Mouse (Mus musculus) left cerebral cortex, postnatal 10 days (tissue): ENCODE data around the gene Igsf21. TPM values are rescaled to one million over a fixed set of nuclear protein-coding genes. Genes with fewer than 3 reads are reported as not detected.

Experiments used
- DNase-seq, 2 experiments: peaks; one replicate each; pipeline ENCODE4 v3.0.0; 2021 to 2022; ENCODE audit warnings: low spot score in 2 of 2, mixed read lengths in 1 of 2; ENCODE audit errors: extremely low spot score in 1 of 2
- intact Hi-C: fragments of 180-260 bp; cut with DNase I; formaldehyde crosslinking; loops from one replicate; pipeline ENCODE4 v1.15.1; 2025
- total RNA-seq, 2 experiments: library from RNA; stranded (reverse); gene quantifications; 2 replicates each; pipeline ENCODE4 v1.2.3; 2021

Igsf21 gene
- total RNA-seq, 2 experiments from 2014 or later = 147 to 158 TPM

DNA sequence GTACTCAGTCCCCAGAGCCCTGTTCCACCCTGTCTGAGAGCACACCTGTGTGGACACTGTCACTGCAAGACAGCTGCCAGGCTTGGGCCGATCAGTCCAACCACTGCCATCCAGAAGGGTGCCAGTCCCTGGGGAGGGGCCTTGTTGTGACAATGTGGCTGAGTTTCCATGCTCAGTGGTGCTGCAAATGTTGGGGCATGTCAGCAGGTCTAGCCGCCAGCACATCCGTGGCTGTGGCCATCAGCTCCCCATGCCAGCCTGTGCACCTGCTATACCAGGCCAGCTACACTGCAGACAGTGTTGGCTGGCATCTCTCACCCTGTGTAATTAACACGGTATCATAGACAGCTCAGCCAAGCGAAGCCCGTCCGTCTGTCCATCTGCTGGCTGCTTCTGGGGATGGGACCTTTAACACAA is 129.3 kb downstream of the Igsf21 start:
- intact Hi-C loops = no loop called here
- no peak for DNase-seq

DNA sequence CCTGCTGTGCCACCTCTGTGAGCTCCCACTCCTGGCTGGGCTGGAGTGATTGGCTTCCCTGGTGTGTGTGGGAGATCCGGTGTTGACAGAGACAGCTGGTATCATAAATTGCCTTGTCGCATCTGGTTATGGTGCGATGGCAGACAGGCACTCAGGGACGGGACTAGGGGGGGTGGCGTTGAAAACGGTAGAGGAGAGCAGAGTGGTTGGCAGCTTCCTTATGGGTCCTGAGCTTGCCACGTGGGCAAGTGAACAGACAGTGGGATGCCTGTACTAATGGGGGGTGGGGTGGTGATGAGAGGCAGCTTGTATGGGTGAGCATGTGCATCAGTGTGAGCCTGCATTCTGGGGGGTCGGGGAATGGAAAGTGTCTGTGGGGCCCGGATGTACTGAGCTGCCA is 130.8 kb downstream of the Igsf21 start:
- peak in 1 of 2 experiments; percentile 53 for DNase-seq
- intact Hi-C loops = no loop called here

DNA sequence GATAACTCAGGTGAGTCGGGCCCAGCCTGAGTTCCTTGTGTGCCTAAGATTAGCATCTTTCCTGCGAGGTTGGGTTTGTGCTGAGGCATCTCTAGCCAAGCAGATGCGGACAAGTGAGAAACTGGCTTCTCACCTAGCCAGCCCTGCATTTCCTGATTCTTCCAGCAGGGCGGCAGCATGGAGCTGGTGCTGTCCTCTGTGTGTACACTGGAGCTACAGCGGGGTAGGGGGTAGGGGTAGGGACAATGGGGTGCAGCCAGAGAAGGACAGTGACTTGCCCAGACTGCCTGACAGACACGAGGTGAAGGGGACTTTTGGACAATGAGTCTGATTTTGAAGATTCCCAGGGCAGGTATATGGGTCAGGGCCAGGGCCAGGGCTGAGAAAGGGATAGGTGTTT is 131.5 kb downstream of the Igsf21 start:
- no peak for DNase-seq
- intact Hi-C loops = no loop called here

DNA sequence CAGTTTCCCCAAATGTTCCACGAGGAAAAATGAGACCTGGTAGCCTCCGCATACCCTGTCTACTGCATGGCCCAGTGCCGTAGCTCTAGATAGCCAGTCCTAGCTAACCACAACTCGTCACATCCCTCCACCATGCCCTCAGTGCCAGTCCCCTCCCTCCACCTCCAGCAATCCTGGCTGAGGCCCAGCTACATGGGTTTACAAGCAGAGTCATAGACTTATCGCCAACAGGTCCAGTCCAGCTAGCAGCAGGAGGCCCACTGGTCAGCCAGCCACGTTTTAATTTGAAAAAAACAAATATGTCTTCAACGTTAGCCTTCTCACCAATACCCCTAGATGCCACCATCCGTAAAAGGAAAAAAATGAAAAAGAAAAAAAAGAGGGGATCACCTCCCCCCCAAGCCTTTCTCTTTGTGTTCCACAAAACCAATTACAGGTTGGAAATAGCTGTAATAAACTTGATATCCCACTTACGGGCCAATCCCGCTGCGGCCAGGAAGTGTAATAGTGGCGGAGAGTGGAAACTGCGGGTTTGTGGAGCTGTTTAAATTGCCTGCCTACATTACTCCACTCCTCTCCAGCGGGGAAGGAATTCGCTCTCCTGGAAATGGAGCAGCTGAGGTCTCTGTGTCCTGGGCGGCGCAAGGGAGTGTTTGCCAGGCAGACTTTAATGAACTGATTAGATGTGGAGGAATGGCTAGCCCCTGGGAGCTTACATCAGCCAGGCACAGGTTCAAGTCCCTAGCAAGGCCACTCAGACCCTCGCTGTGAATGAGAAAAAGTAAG is 132.7 kb downstream of the Igsf21 start:
- DNase-seq = no peak
- intact Hi-C loops = no loop called here

DNA sequence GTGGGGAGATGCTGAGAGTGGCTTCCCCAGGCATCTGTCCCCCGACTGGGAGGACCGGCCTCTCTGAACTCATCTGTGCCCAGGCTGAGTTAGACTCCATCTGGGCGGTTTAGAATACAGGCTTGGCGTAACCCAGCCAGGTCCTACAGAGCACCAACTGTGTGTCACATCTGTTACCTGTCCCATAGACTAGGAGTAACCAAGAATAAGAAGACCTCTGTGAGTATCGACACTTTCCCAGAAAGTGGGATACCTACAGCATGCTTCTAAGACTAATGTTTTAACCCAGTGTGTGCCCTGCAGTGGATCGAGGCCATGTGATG is 137.0 kb downstream of the Igsf21 start:
- no peak for DNase-seq
- intact Hi-C loops = no loop called here

DNA sequence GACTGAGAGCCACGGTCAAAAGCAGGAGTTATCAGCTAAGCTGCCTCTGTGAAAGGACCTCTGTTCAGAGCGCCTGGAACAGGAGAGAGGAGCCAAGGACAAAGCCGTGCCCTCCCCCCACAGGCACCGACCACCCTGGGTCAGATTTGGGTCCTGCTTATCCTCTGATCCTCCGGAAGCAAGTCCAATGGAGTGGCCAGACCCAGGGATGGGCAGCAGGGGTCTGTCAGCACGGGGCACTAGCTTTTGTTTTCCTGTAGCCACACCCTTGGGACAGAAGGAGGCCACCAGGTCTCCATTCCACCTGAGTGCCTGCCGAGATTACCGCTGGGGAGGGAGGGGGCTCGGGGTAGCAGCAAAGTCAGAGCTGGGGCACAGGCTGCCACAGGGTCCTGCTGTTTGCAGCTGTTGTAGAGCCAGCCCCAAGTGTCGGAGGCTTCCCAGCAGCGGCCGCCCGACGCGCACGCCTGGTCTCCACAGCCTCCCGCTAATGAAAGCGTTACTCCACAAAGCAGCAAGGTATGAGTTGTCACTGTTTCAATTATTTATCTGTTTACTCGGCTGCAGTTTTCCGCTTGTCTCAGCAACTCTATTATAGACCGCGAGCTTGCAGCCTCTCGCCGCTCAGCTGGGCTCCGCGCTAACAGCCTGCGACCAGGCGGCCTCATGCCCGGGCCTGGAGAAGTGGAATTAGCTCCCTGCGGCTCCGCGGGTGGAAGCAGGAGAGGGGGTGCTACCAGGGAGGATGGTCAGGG is 137.5 kb downstream of the Igsf21 start:
- intact Hi-C loops = no loop called here
- no peak for DNase-seq

DNA sequence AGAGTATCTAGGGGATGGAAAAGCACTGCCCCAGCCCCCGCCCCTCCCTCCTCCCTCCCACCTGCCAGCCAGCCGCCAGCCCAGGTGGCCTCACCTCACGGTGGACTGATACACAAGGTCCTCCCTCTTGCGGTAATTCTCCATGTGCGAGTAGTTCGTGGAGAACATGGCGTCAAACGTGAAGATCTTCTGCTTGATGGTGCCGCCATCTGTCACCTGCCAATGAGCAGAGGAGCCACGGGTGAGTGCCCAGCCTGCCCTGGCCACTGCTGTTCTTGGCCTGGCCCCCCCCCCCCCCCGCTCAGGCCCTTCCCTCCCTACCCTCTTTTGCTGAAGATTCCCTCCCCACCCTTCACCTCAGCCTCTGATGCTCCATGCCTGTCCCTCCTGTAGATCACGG is 139.4 kb downstream of the Igsf21 start:
- intact Hi-C loops = no loop called here
- no peak for DNase-seq

DNA sequence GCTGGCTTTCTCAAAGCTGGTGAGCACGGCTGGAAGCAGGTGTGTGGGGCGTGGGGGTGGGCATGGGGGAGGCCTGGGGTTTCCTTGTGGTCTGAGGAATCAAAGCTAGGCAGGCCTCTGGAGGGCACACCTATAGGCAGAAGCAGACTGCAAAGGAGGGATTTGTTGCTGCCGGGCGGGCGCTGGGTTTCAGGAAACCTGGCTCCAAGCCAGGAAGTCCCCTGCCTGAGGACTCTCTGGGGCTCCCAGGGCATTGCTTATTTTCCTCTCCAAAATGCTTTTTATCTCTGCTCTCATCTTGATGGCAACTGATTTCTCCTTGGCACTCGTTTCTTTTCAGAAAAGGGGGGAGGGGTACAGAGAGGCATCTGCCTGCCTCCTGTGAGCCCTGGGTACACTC is 141.8 kb downstream of the Igsf21 start:
- intact Hi-C loops = loop anchor here (5.0 kb wide), 1 partner anchor 143 kb away; the partner anchor contains the start of gene Igsf21
- no peak for DNase-seq

DNA sequence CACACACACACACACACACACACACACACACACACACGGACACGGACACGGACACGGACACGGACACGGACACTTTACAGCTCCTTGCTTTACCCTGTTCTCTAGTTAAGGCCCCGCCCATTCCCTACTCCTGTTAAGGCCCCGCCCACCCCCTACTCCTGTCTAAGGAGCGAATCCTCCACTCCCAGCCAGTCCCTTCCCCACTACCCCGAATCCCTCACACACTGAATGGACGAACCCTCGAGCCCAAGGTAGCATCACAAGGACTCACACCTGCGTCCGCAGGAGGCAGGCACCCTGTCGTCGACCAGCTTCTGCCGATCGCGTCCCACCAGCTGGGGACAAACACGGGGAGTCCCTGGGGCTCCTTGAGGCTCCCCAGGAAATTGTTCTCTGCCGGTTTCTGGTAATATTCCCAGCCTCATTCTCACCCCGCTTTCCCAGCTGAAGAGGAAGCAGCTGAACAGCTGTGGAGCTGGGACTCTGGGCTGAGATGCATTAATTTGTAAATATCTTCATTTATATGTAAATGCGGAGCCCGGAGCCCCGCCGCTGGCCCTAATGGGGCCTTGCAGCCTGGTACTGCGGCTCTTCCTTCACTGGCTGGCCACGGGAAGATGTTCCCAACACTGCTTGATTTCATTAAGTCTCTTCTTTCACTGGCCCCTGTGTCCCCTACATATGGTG is 143.1 kb downstream of the Igsf21 start:
- DNase-seq = no peak

DNA sequence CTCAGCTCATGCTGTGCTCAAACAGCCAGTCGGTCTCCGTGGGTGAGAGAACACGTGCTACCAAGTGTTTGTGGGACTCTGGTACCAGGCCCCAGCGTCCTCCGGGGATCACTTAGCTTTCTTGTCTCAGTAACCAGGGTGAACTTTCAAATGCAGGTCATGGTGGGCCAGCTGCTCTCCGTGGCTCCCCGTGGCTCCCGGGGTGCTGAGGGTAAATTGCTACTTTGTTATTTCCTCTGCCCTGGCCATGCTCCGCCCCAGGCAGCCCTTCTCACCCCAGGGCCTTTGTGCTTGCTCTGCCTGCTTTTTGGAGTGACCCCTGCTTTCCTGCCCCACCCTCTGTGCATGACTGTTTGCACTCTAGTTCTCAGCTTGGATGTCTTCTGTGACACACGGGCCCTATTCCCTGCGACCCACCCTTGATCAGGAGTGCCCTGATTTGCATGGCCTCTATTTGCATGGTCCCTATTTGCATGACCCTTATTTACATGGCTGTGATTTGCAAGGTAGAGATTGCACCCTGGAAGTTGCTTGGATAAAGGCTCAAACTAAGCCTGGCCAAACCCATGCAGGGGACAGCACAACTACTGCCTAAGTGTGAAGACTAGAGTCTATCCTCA is 143.9 kb downstream of the Igsf21 start:
- DNase-seq = no peak
- intact Hi-C loops = loop anchor here (5.0 kb wide), 1 partner anchor 145 kb away; the partner anchor contains the start of gene Igsf21

More for the DNA sequence above, 143.1 kb downstream of the Igsf21 start:
- intact Hi-C loops = loop anchor here (5.0 kb wide), 1 partner anchor 144 kb away; the partner anchor contains the start of gene Igsf21

DNA sequence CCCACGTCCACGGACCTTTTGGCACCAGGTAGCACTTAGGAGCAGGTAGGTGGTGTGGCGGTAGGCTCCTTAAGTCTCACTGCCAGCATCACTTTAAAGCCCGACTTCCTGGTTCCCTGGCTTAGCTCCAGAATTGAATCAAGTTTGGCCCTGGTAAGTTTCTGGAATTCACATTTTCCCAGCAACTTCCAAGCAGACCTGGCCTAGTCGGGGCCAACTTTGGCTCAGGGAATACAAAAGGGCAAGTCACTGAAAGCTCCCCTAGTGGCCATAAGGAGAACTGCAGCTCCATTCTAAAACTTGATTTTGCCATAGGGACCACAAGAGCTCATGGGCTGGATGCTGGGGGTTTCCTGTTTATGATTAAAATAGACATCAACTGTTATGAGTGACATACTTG is 145.5 kb downstream of the Igsf21 start:
- no peak for DNase-seq
- intact Hi-C loops = loop anchor here (5.0 kb wide), 1 partner anchor 146 kb away; the partner anchor contains the start of gene Igsf21

DNA sequence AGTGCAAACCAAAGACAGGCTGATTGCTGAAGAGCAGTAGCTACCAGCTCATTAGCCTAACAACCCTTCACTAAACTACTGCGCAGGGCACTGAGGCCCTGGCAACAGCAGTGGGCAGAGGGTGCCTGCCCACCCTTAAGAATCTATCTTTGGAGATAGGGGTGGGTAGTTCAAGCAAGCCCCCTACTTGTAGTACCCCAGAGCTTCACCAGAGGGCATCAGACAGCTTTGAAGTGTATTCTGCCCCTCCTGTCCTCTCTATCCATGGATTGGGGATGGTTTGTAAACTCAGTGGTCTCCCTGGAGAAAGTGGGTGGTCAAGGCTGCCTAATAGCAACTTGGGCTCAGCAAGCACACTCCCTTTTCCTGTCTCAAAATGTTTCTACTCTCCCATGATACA is 146.4 kb downstream of the Igsf21 start:
- intact Hi-C loops = loop anchor here (5.0 kb wide), 1 partner anchor 147 kb away; the partner anchor contains the start of gene Igsf21
- DNase-seq = no peak

DNA sequence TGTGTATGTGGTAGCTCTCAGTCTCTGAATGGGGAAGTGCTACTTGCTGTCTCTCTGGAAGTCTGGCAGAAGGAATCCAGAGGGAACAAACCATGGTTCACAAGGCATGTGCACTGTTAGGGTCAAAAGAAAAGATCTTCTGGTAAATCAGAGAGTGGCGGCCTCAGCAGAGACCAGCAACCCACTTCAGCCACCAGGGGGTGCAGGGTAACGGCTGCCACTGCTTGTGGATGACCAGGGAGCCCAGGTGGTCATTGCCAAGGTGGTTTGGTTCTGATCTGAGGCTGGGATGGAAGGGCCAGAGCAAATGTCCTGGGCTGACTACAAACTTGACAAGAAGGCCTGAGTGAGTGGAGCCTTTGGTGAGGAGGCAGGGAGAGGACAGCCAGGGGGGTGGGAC is 150.3 kb downstream of the Igsf21 start:
- no peak for DNase-seq
- intact Hi-C loops = no loop called here

DNA sequence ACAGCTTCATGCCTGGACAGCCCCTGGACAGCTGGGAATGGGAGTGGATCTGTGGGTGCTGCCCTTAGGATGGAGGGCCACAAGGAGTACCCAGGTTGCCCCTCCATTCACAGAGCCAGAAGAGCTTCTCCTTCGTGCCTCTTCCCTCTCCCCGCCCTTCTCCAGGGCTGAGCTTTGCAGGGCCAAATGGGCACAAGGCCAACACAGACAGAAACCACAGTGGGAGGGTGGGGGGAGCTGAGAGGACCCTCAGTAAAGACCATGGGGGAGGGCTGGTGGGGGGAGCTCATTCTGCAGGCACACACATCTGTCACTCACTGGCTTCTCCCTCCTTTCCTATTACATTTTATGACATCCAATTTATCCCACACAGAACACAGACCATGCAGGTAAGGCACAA is 151.7 kb downstream of the Igsf21 start:
- no peak for DNase-seq
- intact Hi-C loops = no loop called here

DNA sequence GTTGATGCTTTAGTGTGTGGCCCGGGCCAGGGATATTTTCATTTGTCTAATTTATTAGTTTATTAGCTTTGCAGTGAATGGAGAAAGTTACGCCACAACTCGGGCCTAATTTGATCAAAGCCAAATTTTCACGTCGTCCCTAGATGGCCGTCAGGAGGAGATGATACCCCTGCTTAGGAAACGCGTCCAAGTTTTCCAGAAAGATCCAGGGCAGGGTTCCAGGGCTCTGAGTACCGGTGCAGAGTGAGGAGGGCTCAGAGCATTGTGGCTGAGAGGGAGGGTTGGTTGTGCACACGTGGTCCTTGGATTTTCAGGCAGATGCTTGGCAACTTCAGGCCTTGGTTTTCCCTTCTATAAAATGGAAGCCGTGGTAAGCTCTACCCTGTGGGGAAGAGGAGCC is 154.2 kb downstream of the Igsf21 start:
- no peak for DNase-seq
- intact Hi-C loops = no loop called here

DNA sequence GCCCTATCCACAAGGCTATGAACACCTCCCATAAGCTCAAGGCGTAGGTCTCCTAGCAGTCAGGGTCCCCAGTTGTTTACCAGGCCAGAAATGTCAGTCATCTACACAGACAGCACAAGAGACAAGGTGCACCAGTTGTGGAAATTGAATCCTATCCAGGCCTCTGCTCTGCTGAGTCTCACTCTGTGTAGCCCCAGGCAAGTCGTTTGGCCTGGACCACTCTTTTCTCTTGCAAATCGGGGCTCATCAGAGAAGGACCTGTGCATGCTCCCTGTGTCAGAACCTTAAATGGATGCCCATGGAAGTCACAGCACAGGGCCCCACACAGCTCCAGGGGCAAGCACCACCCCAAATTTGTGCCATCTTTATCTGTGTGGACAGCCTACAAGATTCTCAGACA is 154.9 kb downstream of the Igsf21 start:
- DNase-seq = no peak
- intact Hi-C loops = no loop called here

DNA sequence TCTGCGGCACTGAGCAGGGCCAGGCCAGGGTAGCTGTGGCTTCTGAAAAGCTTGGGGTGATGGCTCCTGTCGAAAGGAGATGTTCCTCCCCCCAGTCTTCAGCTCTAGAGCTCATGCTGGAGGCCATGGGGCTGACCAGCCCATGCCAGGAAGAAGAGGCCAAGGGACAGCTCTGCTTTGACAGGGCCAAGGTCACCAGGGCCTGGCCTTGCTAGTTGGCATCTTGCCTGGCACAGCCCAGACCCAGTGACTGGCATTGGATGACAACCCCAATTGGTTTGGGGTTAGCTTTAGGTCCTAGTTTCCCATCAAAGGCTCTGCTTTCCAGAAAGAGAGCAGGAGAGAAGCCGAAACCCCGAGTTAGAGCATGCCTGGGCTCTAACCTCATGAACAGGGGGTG is 156.9 kb downstream of the Igsf21 start:
- intact Hi-C loops = no loop called here
- no peak for DNase-seq

DNA sequence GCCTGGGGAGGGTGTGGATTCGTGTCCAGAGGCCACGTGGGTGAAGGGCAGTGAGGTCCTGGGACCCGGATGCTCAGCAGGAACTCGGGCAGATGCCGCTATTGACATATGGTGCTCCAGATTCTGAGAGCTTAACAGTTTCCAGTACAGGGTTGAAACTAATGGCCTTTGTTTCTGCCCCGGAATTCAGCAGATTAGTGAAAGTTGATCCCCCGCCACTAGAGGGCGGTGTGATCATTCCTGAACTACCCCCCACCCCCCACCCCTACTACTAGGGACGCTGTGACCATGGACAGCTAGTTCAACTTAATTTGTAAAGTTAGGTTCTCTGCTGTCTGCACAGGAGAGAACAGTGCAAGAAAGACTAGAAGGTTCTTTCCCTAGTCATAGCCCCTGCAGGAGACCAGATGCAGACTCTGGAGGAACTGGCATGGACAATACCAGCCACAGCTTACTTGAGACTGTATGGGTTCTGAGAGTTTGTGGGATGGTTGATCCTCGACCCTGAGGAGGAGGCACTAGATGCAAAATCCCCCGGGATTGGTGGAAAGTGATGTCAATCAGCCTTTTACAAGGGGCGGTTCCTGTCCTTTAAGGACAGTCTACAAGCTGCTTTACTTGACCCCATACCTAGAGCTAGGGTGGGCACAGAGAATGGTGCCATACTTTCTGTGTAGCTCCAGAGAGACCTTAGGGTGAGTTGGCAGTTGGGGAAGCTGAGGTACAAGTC is 157.7 kb downstream of the Igsf21 start:
- DNase-seq = no peak

DNA sequence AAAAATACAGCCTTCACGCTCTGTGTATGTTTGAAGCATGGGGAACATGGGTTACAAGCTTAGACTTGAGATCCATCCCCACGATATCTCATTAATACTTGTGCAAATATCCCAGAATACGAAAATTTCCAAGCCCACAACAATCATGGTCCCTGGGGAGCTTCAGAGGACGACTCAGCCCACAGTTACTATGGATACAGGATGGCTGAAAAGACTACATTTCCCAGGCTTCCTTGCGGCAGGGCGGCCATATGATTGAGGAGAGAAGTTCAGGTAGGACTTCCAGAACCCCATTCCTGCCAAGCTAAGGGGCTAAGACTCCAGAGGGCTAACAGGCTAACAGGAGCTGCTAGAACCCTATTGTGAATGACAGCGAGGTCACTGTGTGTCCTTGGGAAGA is 160.4 kb downstream of the Igsf21 start:
- no peak for DNase-seq
- intact Hi-C loops = no loop called here

More for the DNA sequence above, 157.7 kb downstream of the Igsf21 start:
- intact Hi-C loops = no loop called here
